Mouse (Mus musculus): ENCODE data around the gene Lpgat1.
A peak's percentile ranks its signal among the peaks of the same experiment; 100 is the strongest.

Lpgat1 gene

DNA sequence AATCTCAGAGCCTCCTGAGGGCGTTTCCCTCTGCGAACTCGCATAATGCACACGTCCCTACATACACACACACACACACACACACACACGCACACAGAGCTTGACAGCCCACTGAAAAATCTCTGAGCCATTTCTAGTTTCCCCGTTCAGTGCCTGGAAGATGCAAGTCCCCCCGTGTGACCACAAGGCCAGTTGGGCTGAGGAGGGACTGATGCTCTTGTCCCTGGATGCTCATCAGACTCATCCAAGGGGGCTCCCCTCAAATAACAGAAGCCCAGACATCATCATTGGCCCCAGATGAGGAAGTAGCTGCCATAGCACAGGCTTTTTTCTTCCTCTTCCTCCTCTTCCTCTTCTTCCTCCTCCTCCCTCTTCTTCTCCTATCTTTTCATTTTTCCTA, 90.3 kb downstream of the Lpgat1 start:
- no peak for DNase-seq

- DNase-seq = no peak
Observed at GRCm38 (mm10) chr1:191808688-191809223, 91.1 kb downstream of the Lpgat1 start.

GRCm38 (mm10) chr1:191811774-191812173, 94.1 kb downstream of the Lpgat1 start:
- DNase-seq = no peak

DNA sequence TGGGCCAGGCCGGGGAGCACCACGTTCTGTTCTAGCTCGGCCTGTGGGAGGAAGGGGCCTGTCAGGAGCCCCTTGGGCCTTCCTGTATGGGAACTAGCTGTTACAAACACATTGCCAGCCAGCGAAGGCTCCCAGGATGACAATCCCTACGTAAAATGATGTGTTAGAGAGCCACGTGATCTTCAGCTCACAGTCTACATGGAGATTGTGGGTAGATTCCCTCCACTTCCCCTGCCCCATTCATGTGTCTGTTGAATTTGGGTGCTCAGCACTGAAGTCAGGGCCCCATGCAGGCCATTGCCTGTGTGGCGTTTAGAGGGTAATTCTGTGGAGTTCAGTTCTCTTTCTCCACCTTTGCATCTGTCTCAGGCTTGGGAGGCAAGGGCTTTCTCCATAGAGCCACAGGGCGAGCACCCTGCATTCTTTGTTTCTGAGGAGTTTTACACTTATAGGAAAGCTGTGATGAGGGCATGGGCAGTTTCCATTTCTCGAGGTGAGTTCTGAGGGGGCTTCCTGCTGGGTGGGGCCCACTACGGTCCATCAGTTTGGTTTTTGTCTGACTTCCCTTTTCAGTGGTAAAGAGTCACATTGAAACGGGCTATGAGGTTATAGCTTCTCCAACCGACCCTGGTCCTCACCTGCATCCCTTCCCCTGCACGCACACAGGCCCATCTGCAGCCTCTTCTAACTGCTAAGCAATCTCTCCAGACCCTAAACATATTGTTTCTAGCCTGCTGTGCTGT, 95.5 kb downstream of the Lpgat1 start:
- no peak for DNase-seq

DNA sequence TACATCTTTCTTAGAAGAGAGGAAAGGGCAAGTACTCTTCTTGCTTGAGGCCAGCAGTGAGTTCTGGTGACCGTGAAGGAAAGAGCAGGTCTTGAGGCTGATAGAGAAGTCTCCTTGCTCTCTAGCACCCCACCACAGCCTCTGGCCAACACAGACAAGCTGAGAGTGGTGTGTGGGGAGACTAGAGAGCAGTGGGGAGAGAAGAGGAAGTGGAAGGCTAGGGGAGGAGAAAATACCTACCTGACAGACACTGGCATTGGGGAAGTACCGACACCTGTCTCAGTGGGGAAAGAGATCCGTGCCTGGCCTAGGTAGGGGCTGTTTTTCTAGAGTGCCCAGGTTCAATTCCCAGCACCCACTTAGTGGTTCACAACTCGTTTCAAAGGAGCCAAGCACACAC, 96.6 kb downstream of the Lpgat1 start:
- peak in 1 of 2 experiments; percentile 25 for DNase-seq

DNA sequence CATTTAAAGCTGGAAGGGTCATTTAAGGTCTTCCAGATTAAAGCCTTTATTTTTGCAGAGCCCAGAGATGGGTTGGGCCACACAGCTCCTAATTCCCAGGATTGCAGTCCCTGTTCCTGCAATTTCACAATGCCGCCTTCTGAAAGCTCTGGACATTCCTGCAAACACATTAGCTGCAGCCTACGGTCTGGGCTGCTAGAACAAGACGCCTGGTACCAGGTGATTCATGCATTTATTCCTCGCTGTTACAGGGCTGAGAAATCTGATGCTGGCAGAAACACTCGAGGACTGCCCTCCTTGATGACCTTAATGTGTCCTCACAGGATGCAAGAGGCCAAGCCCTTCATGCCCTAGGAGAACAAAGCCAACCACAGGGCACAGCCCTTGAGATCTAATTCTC, 97.3 kb downstream of the Lpgat1 start:
- DNase-seq = no peak

- DNase-seq = no peak
Observed at GRCm38 (mm10) chr1:191816596-191816995, 99.0 kb downstream of the Lpgat1 start.

DNA sequence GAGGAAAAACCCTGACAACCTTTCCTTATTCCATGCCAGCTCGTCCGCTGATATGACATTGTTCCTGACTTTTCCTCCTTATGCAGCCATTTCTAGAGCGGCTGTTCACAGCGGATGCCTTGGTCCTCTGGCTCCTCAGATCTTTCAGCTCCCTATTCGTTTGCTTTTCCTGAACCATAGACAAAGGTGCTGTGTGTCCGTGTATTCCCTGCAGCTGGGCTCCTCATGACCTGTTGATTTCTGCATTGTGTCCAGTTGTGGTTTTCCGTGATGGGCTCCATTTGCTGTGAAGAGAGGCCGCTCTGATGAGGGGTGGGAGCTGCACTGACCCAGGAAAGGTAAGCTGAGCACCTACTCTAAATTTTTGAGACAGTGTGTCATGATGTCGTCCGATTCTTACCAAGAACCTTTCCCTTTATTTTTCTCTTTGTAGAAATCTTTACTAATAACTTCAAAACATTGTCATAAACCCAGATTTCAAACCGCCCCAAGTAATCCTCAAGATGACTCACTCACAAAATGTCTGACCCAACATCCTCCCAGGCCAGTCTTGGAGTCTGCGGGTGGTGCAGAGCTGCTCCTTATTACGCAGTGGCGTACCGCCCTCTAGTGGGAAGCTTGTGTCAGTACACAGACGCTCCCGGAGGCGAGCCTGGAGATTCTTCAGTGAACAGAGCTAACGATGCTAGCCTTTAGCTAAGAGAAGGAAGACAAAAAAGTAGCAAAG, 99.9 kb downstream of the Lpgat1 start:
- DNase-seq = peak; percentile 59 to 68

DNA sequence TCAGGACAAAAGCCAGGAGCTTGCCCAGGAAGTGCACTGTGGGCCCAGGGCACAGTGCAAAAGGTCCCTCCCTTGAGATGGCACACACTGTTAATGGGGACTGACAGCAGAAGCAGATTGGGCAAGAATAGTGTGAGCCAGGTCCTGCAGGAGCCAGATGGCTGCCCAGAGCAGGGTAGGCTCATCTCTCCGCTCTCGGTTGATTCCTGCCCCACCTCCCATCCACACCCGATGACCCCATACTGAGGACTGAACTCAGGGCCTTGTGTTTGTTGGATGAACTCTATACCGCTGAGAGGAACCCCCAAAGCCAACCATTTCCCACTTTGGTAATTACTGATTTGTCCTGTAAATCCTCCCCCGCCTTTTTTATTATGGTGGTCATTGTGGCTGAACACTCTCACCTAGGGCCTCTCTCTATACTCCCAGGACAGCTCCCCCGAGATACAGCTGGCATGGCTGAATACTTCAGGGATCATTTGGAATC, 100.6 kb downstream of the Lpgat1 start:
- no peak for DNase-seq

GRCm38 (mm10) chr1:191819026-191819425, 101.4 kb downstream of the Lpgat1 start:
- no peak for DNase-seq

DNA sequence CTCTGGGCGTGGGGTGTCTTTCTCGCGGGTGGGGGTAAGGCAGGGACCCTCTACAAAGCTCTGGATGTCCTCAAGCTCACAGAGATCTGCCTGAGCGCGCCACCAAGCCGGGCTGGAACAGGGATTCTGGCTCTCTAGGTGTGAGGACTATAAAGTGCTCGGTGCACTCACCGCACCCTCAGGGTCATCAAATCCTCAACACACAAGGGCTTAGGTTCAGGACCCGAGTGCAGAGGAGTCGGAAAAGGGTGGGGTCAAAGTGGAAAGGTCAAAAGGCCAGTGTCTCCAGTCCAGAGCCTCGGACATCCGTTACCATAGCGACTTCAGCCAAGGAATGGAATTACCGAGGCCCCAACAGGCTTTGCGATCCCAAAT, 103.3 kb downstream of the Lpgat1 start:
- peak in 1 of 2 experiments; percentile 20 for DNase-seq

GRCm38 (mm10) chr1:191821326-191822091, 103.9 kb downstream of the Lpgat1 start, which contains the start of gene Nek2:
Gene Nek2 (plus strand): TSS chr1:191821444.
- peak; percentile 87 to 91 for DNase-seq

- no peak for DNase-seq
Observed at GRCm38 (mm10) chr1:191829124-191829523, 111.5 kb downstream of the Lpgat1 start.

DNA sequence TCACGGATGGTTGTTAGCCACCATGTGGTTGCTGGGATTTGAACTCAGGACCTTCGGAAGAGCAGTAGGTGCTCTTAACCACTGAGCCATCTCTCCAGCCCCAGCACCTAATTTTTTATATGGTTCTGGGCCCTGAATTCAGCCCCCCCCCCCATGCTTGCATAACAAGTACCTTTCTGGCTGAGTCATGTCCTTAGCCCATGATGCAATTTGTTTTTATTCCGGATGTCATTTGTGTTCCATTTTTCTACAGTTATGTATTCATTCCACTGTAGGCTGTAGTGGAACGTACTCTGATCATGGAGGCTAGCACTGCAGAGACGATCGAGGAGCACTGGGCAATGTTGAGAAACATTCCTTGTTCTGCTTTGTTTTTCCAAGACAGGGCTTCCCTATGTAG, 115.8 kb downstream of the Lpgat1 start:
- DNase-seq = no peak
